18 mouse cellular contexts compared by ENCODE assay signal in genomic region chr6:90884631-90885030, GRCm38 (mm10).
DNase-seq lines count a peak whose midpoint lies in the region; ATAC-seq and TF ChIP-seq lines count a peak whose summit lies in the region.
"Had no signal": no experiment of that assay in that cellular context is flagged by ENCODE, and none has a peak within 500 bp of the region (broad histone marks: within the 10 kb centered on the region; RNA-seq: fewer than 3 reads in every experiment).

No protein-coding gene starts in this region.

- H3K4me2 ChIP-seq in kidney, embryonic 14.5 days (replicated peaks; ENCODE audit: low read depth, low read length) = no peak overlapping the region
- H3K4me2 ChIP-seq in kidney, postnatal 0 days (ENCODE audit: low read length) = no peak overlapping the region
- H3K4me2 ChIP-seq: heart, embryonic 11.5 days; hindbrain, embryonic 14.5 days; liver, embryonic 15.5 days had no signal

- TF ChIP-seq POLR2A in kidney, adult 2 months (IDR thresholded peaks at IDR 0.05; ENCODE audit: low read depth, low read length) = no peak

- no peak for TF ChIP-seq CTCF in kidney, adult 2 months (conservative IDR thresholded peaks at IDR 0.05; ENCODE audit: insufficient read depth, insufficient read length, low read depth, low read length)
- TF ChIP-seq CTCF in kidney, postnatal 0 days (IDR thresholded peaks at IDR 0.05; ENCODE audit: low read depth) = peak; percentile 12; the same call in 1 of the 2 replicates

- DNase-seq in adrenal gland, postnatal 14 days = peak; percentile 31
- no peak for DNase-seq in adrenal gland, adult 2 months
- DNase-seq in kidney, adult 11 months = peak; percentile 17
- peak; percentile 17 for DNase-seq in kidney, adult 2 months
- DNase-seq in kidney, postnatal 0 days (ENCODE audit: low spot score) = peak; percentile 52
- DNase-seq in forebrain, embryonic 10.5 days (ENCODE audit: extremely low spot score, low spot score) = no peak
- DNase-seq in gastrocnemius, postnatal 36 days = no peak
- DNase-seq: cerebellum, adult 11-12 months; forebrain, postnatal 0 days; gastrocnemius, postnatal 14 days; liver had no signal

- no peaks in the 10 kb centered on the region for H3K36me3 ChIP-seq in kidney, embryonic 14.5 days (ENCODE audit: control insufficient read depth, insufficient read depth, low read length)
- no peaks in the 10 kb centered on the region for H3K36me3 ChIP-seq in kidney, adult 2 months (ENCODE audit: control insufficient read depth, insufficient read depth, low read length)
- H3K36me3 ChIP-seq in kidney, postnatal 0 days (ENCODE audit: insufficient read depth, low read length) = no peaks in the 10 kb centered on the region
- H3K36me3 ChIP-seq in forebrain, embryonic 10.5 days (replicated peaks) = no peaks in the 10 kb centered on the region
- H3K36me3 ChIP-seq: limb, embryonic 10.5 days; liver, embryonic 15.5 days had no signal

- H3K27ac ChIP-seq in kidney, embryonic 14.5 days (ENCODE audit: low read depth, low read length) = no peak overlapping the region
- H3K27ac ChIP-seq in kidney, adult 2 months (ENCODE audit: insufficient read depth, low read depth, low read length) = no peak overlapping the region
- no peak overlapping the region for H3K27ac ChIP-seq in kidney, postnatal 0 days
- no peak overlapping the region for H3K27ac ChIP-seq in forebrain, embryonic 10.5 days
- H3K27ac ChIP-seq: hindbrain, embryonic 14.5 days; limb, embryonic 10.5 days; liver, embryonic 15.5 days; macrophage had no signal

- H3K4me3 ChIP-seq in kidney, embryonic 14.5 days (ENCODE audit: low read length) = no peak overlapping the region
- no peak overlapping the region for H3K4me3 ChIP-seq in kidney, adult 2 months (ENCODE audit: insufficient read depth, low read depth, low read length)
- no peak overlapping the region for H3K4me3 ChIP-seq in kidney, postnatal 0 days (replicated peaks; ENCODE audit: low read depth, low read length)
- H3K4me3 ChIP-seq in forebrain, embryonic 10.5 days = no peak overlapping the region
- H3K4me3 ChIP-seq: limb, embryonic 10.5 days; liver, embryonic 15.5 days had no signal

- intact Hi-C loops in gastrocnemius, postnatal 36 days (cut with DNase I) = no loop called here

- no peaks in the 10 kb centered on the region for H3K27me3 ChIP-seq in kidney, embryonic 14.5 days (ENCODE audit: control insufficient read depth, insufficient read depth, low read length)
- no peaks in the 10 kb centered on the region for H3K27me3 ChIP-seq in kidney, adult 2 months (replicated peaks; ENCODE audit: control insufficient read depth, insufficient read depth, low read length)
- no peaks in the 10 kb centered on the region for H3K27me3 ChIP-seq in kidney, postnatal 0 days (ENCODE audit: insufficient read depth, low read length)
- H3K27me3 ChIP-seq in forebrain, embryonic 10.5 days (ENCODE audit: poor library complexity, severe bottlenecking) = no peaks in the 10 kb centered on the region
- H3K27me3 ChIP-seq: liver, embryonic 15.5 days; Patski had no signal

- no peak overlapping the region for H3K9ac ChIP-seq in kidney, embryonic 14.5 days (ENCODE audit: low read depth, low read length)
- no peak overlapping the region for H3K9ac ChIP-seq in kidney, postnatal 0 days (ENCODE audit: low read depth, low read length)
- H3K9ac ChIP-seq: forebrain, postnatal 0 days; hindbrain, embryonic 14.5 days; liver, embryonic 15.5 days had no signal

- no peaks in the 10 kb centered on the region for H3K9me3 ChIP-seq in kidney, embryonic 14.5 days (ENCODE audit: control insufficient read depth, low read length)
- H3K9me3 ChIP-seq in kidney, postnatal 0 days (replicated peaks; ENCODE audit: low read length) = no peaks in the 10 kb centered on the region
- no peaks in the 10 kb centered on the region for H3K9me3 ChIP-seq in forebrain, embryonic 10.5 days
- H3K9me3 ChIP-seq: limb, embryonic 10.5 days; liver, embryonic 15.5 days had no signal

- H3K4me1 ChIP-seq in kidney, embryonic 14.5 days (ENCODE audit: control insufficient read depth, insufficient read depth, low read length) = 0 out of 2 replicates have a peak, but pooled peaks cover 6% of the 10 kb centered on the region
- no peaks in the 10 kb centered on the region for H3K4me1 ChIP-seq in kidney, adult 2 months (ENCODE audit: control insufficient read depth, insufficient read depth, low read length)
- H3K4me1 ChIP-seq in kidney, postnatal 0 days (replicated peaks; ENCODE audit: insufficient read depth, low read length) = no peaks in the 10 kb centered on the region
- H3K4me1 ChIP-seq in forebrain, embryonic 10.5 days = peaks cover 12% of the 10 kb centered on the region
- H3K4me1 ChIP-seq: limb, embryonic 10.5 days; liver, embryonic 15.5 days had no signal

- 20% methylated on average over 1 of the region's 1 CpGs for WGBS in kidney, embryonic 14.5 days
- 16% methylated on average over 1 of the region's 1 CpGs for WGBS in kidney, adult 2 months
- 18% methylated on average over 1 of the region's 1 CpGs for WGBS in kidney, postnatal 0 days
- WGBS in forebrain, embryonic 10.5 days = 85% methylated on average over 1 of the region's 1 CpGs

- ATAC-seq in kidney, embryonic 14.5 days (ENCODE audit: low FRiP score, low TSS enrichment) = no peak
- ATAC-seq in kidney, postnatal 0 days (replicated peaks; ENCODE audit: low FRiP score, low read depth) = peak; percentile 66; the same call in 1 of the 2 replicates
- ATAC-seq: forebrain, postnatal 0 days; Patski had no signal

Comparison
In these comparisons a context has a peak if more than half of its experiments do, and no peak if none do; other contexts are left out.
1. DNase-seq: peak in adrenal gland, postnatal 14 days (single experiment), kidney, adult 11 months (single experiment), kidney, adult 2 months (single experiment) and kidney, postnatal 0 days (single experiment); none in adrenal gland, adult 2 months (single experiment), forebrain, embryonic 10.5 days (single experiment) and gastrocnemius, postnatal 36 days (0 of 2).